Mouse (Mus musculus): Measurements from ENCODE around the gene Camk2b.

DNA sequence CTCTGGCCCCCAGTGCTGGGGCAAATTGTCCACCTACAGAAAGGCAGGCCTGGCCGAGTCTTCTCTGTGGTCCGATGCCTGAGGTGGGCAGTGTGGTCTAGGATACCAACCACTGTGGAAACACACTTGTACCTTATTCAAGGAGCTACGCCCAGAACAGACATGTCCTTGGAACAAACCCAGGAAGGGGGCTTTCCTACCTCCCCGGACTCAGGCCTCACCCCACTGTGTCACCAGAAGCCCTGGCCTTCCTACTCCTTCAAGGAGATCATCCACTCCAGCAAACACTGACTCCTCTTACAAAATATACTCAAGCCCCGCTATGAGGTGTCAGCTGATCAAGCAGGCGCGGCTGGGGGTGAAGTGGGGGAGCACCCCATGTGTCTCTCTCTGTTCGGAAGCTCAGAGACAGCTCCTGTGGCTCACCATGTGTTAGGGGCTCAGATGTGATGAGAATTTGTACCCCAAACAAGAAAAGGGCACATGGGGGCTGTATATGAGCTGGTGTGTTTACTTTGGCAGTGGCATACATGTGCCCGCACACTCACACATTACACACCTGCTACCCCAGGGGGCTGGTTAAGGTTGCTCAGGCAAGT, 49.3 kb downstream of the Camk2b start:
- TF ChIP-seq CTCF (IDR thresholded peaks at IDR 0.05; ENCODE audit: low read depth) (no peak), EP300 (IDR thresholded peaks at IDR 0.05; ENCODE audit: low read depth) (no peak)
